Mouse (Mus musculus) neutrophil, adult 5-6 weeks (primary cell): Measurements from ENCODE around the gene Ddx3y. TPM values are rescaled to one million over a fixed set of nuclear protein-coding genes. Genes with fewer than 3 reads are reported as not detected.
A peak's percentile ranks its signal among the peaks of the same experiment; 100 is the strongest.

ENCODE experiments used
- ATAC-seq: fragments of 151-379, 151-347 bp; 2 replicates; pipeline ENCODE4 v1.8.0; 2017; ENCODE audit warnings: mild to moderate bottlenecking, moderate TSS enrichment; ENCODE audit not compliant: insufficient number of reproducible peaks, poor library complexity, low FRiP score, severe bottlenecking; ENCODE audit errors: extremely low read depth
- total RNA-seq: library from RNA; stranded (forward); fragments of 200-1000 nt; gene quantifications from 2 replicates; pipeline ENCODE4 v1.2.3, GENCODE M21; 2017

Gene Ddx3y
- 89.3 and 103 TPM in 2 replicates for total RNA-seq

- ATAC-seq: peak; percentile 100
Observed at GRCm38 (mm10) chrY:1286171-1286795, at the start of gene Ddx3y. Gene Ddx3y (minus strand): TSS chrY:1286629.

GRCm38 (mm10) chrY:1293708-1294107, 7.3 kb upstream of the Ddx3y start:
- peak; percentile 95 for ATAC-seq

- peak; percentile 14; the same call in 1 of the 2 replicates for ATAC-seq
Observed at GRCm38 (mm10) chrY:1285735-1286134, 694 bp downstream of the Ddx3y start.

GRCm38 (mm10) chrY:1246117-1246516, 40.3 kb downstream of the Ddx3y start:
- no peak for ATAC-seq

GRCm38 (mm10) chrY:1245426-1245863, 41.0 kb downstream of the Ddx3y start, which contains the start of gene Uty:
Gene Uty (minus strand): TSS chrY:1245759.
- ATAC-seq: peak; percentile 99

GRCm38 (mm10) chrY:1244940-1245339, 41.5 kb downstream of the Ddx3y start:
- 0 out of 2 replicates have a peak, but pooled peaks have one; percentile 2 for ATAC-seq

GRCm38 (mm10) chrY:1244421-1244820, 42.0 kb downstream of the Ddx3y start:
- ATAC-seq: no peak

- ATAC-seq: no peak
Observed at GRCm38 (mm10) chrY:1220001-1220400, 66.4 kb downstream of the Ddx3y start.

Other genes starting within 250 kb of the Ddx3y start
- gene Uty, start 40.9 kb downstream of the Ddx3y start, total RNA-seq: 27.8 and 29.0 TPM in 2 replicates
- gene Usp9y, start 173.2 kb upstream of the Ddx3y start, total RNA-seq: not detected in 2 replicates